Mouse (Mus musculus) duodenum, adult 2 months (tissue): ENCODE results near the gene Polr3gl. TPM values are rescaled to one million over a fixed set of nuclear protein-coding genes. Genes with fewer than 3 reads are reported as not detected.

Source experiments
- polyA plus RNA-seq: library from polyadenylated mRNA; depleted of rRNA; stranded (reverse); fragments of >200 nt; gene quantifications from 2 replicates; pipeline ENCODE4 v1.2.3, GENCODE M21; 2012; ENCODE audit warnings: low replicate concordance; rRNA removed

Gene Polr3gl
- polyA plus RNA-seq, result 6.9 and 7.5 TPM in 2 replicates

DNA sequence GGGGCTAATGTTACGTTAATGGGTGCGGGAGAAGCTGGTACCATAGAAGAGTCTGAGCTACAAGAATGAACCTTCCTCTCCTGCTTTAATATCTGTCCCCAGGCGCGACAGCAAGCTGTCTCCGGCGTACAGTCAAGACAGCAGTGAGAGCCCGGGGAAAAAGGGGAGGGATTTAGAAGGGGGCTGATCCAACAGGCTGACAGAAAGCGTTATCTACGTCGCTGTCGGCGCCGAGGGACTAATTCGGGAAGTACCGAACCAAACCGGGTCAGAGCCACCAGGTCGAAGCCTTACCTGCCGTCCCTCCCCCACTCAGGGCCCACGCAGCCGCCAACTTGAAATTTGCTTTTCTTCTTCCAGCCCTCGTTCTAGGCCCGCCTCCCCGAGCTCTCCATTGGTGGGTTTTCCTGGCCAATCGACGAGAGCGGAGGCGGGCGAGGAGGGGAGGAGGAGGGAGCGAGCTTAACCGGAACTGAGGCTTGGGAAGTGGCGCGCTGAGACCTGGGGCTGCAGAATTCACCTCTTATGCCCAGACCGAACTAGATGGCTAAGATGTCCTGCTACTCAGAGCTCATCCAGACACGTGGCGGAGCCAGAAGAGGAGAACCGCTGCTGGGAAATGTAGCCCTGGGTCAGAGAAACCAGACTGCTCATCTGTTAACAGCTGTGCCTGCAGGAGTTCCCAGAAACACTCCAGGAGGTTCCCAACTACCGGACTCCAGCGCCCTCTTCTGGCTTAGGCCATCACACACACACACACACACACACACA, at the start of gene Polr3gl:
Gene Polr3gl, minus strand, starts transcription at position 392 of the 771 bp plus-strand sequence.

GRCm38 (mm10) chr3:96634928-96635879, 41.2 kb upstream of the Polr3gl start, which contains the start of the genes Pex11b and Gm42957:
Gene Pex11b, plus strand, starts transcription at chr3:96635376.
Gene Gm42957, plus strand, starts transcription at chr3:96635474.

GRCm38 (mm10) chr3:96629729-96630600, 36.0 kb upstream of the Polr3gl start, which contains the start of gene Rbm8a:
Gene Rbm8a, plus strand, starts transcription at chr3:96629933.

GRCm38 (mm10) chr3:96600639-96601250, 6.8 kb upstream of the Polr3gl start, which contains the start of gene Lix1l:
Gene Lix1l, plus strand, starts transcription at chr3:96601149.

GRCm38 (mm10) chr3:96596228-96596707, 2.3 kb upstream of the Polr3gl start, which contains the start of gene Ankrd34a:
Gene Ankrd34a, plus strand, starts transcription at chr3:96596636.

GRCm38 (mm10) chr3:96576690-96577541, 17.1 kb downstream of the Polr3gl start, which contains the start of gene Gm16253:
Gene Gm16253, plus strand, starts transcription at chr3:96576984.

GRCm38 (mm10) chr3:96557694-96558093, 36.3 kb downstream of the Polr3gl start, which contains the start of gene Txnip:
Gene Txnip, plus strand, starts transcription at chr3:96557957.

Other genes with a start within 250 kb of the Polr3gl start
- not detected in 2 replicates for gene BC107364, start 141.9 kb downstream of the Polr3gl start, polyA plus RNA-seq
- 0.09 TPM in 1 of 2 replicates, not detected in the other for gene Hfe2, start 69.0 kb downstream of the Polr3gl start, polyA plus RNA-seq
- gene Txnip, start 36.2 kb downstream of the Polr3gl start, polyA plus RNA-seq, result 252 and 270 TPM in 2 replicates
- gene Gm16253, start 17.2 kb downstream of the Polr3gl start, polyA plus RNA-seq, result not detected in 2 replicates
- 0.27 and 0.53 TPM in 2 replicates for gene Ankrd34a, start 2.5 kb upstream of the Polr3gl start, polyA plus RNA-seq
- 3.6 and 5.3 TPM in 2 replicates for gene Lix1l, start 7.0 kb upstream of the Polr3gl start, polyA plus RNA-seq
- gene Rbm8a, start 35.8 kb upstream of the Polr3gl start, polyA plus RNA-seq, result 2.2 and 2.3 TPM in 2 replicates
- 15.2 and 21.5 TPM in 2 replicates for gene Pex11b, start 41.2 kb upstream of the Polr3gl start, polyA plus RNA-seq
- gene Gm42957, start 41.3 kb upstream of the Polr3gl start, polyA plus RNA-seq, result not detected in 2 replicates
- gene Itga10, start 51.4 kb upstream of the Polr3gl start, polyA plus RNA-seq, result 0.72 and 0.88 TPM in 2 replicates
- 0.14 and 0.71 TPM in 2 replicates for gene Ankrd35, start 76.0 kb upstream of the Polr3gl start, polyA plus RNA-seq
- 15.4 and 22.8 TPM in 2 replicates for gene Pias3, start 102.2 kb upstream of the Polr3gl start, polyA plus RNA-seq
- gene Nudt17, start 114.4 kb upstream of the Polr3gl start, polyA plus RNA-seq, result 2.1 and 2.7 TPM in 2 replicates
- 27.8 and 31.3 TPM in 2 replicates for gene Polr3c, start 133.4 kb upstream of the Polr3gl start, polyA plus RNA-seq
- gene Rnf115, start 133.5 kb upstream of the Polr3gl start, polyA plus RNA-seq, result 8.6 and 9.7 TPM in 2 replicates
- 8.1 and 38.9 TPM in 2 replicates for gene Pdzk1, start 235.1 kb upstream of the Polr3gl start, polyA plus RNA-seq
- gene Cd160, start 235.2 kb upstream of the Polr3gl start, polyA plus RNA-seq, result 0.33 and 1.5 TPM in 2 replicates